Mouse (Mus musculus): Measurements from ENCODE around the gene Mertk. TPM values are rescaled to one million over a fixed set of nuclear protein-coding genes. Genes with fewer than 3 reads are reported as not detected.
A peak's percentile ranks its signal among the peaks of the same experiment; 100 is the strongest.

Mertk gene
- total RNA-seq, 2 experiments from 2014 or later, result not detected

GRCm38 (mm10) chr2:128758724-128759340 lies 60.1 kb downstream of the Mertk start:
- ATAC-seq (replicated peaks; ENCODE audit: poor library complexity, severe bottlenecking), result no peak

DNA sequence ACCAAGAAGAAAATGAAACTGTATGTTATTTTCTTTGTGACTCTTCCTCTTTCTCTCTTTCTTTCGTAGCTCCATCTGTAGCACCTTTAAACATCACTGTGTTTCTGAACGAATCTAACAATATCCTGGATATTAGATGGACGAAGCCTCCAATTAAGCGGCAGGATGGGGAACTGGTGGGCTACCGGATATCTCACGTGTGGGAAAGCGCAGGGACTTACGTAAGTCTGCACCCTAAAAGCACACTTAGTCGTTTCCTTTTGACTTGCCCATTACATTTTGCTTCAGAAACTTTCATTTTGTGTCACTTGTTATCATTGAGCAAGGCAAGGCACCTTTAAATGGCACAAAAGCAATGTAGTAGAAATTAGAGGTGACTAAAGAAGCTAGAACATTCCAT lies 63.3 kb downstream of the Mertk start:
- no peak for ATAC-seq (replicated peaks; ENCODE audit: poor library complexity, severe bottlenecking)

- no peak for ATAC-seq (replicated peaks; ENCODE audit: poor library complexity, severe bottlenecking)
These were observed 67.0 kb downstream of the Mertk start for GRCm38 (mm10) chr2:128765787-128766186.

DNA sequence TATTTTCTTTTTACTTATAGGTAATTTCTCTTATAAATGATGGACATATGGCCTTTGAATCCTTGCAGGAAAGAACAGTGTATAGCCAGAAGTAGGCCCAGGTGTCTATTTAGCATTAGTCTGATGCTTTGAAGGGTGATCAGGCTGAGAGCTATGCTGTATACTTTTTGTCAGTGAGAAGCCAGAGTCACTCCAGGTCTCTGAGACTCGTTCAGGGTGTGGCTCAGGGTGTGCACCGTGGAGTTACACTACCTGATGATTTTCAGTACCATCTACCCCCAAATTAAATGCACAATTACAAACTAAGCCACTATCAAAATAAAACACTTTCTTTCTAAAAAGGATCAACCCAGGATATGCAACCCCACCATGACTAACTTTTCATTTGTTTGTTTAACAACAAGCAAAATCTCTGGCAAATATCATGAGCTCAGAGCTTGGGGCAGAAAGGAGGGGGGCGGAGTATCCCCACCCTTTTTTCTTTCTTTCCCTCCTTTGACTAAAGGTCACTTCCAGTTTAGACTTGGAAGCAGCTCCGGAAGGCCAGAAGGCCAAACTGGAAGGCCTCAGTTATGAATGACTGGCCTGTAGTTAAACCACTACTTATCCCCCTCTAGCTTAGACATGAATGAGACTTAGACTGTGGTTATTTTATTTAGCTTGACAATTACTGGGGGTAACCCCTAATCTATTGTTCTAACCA lies 69.9 kb downstream of the Mertk start:
- no peak for ATAC-seq (replicated peaks; ENCODE audit: poor library complexity, severe bottlenecking)

GRCm38 (mm10) chr2:128770557-128770956 lies 71.8 kb downstream of the Mertk start:
- ATAC-seq (replicated peaks; ENCODE audit: poor library complexity, severe bottlenecking), result no peak

- peak; percentile 76 for ATAC-seq (replicated peaks; ENCODE audit: poor library complexity, severe bottlenecking)
These were observed 72.3 kb downstream of the Mertk start for GRCm38 (mm10) chr2:128771048-128771447.

DNA sequence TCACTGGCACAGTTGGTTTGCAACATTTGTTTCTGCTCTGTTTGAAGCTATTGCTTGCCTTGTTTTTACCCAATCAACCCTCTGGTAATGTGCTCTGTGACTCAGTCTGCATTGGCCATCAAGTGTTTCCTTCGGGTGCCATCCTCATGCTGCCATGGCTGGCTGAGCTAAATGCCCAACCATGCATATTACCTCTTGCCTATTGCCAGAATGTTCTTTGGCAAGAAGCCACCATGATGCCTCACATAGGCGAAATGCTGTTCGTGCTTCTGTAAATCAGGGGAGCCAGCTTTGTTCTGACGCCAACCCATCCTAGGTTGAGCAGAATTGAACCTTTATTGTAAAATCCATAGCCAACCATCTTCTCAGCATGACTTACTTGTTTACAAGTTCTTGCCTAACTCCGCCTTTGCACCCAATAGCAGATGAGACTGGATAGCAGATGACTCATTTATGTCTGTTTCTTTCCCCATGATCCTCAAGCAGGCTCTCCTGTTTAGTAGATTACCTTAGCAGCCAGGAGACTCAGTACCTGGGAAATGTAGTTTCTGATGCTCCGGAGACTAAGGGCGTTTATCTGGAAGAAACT lies 73.1 kb downstream of the Mertk start:
- ATAC-seq (replicated peaks; ENCODE audit: poor library complexity, severe bottlenecking), result no peak

DNA sequence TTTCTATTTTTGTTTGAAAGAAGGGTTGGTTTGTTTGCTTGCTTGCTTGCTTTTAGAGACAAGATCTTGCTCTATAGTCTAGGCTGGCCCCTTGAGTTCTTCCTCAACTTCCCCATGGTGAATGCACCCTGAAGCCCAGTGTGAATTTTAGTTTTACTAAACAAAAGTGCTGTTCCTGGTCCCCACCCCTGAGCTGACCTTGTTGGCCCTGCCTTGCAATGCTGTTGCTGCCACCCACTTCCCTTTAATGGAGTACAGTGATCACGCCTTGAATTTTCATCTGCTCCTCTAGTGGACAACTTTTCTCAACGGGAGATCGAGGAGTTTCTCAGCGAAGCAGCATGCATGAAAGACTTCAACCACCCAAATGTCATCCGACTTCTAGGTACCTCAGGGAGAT lies 83.5 kb downstream of the Mertk start:
- peak; percentile 50 for ATAC-seq (replicated peaks; ENCODE audit: poor library complexity, severe bottlenecking)

DNA sequence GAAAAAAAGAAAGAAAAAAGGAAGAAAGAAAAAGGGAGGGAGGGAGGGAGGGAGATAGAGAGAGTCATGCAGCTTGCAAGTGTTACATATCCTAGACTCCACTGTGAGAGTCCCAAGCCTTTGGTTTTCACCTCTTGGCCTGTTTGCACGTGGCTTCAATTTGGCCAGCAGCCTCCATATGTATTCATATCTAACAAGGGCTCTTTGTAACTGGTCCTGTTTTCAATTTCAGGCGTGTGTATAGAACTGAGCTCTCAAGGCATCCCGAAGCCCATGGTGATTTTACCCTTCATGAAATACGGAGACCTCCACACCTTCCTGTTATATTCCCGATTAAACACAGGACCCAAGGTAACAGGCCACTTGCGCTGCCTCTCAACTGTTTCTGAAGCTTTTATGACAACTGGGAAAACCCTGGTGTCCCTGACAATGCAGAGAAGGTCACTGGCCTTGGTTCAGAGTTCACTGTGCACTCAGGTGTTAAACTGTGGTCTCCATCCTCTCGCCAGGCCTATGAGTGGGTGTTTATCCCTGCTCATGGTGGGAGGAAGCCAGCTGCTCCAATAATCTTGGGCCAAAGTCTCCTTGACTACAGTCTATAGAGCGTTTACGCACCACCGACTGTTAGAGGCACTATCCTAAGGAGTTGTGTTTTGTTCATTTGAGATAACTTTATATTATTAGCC lies 85.0 kb downstream of the Mertk start:
- ATAC-seq (replicated peaks; ENCODE audit: poor library complexity, severe bottlenecking), result no peak

- peak; percentile 22 for ATAC-seq (replicated peaks; ENCODE audit: poor library complexity, severe bottlenecking)
These were observed 86.1 kb downstream of the Mertk start for GRCm38 (mm10) chr2:128784814-128785213.

GRCm38 (mm10) chr2:128786341-128786740 lies 87.6 kb downstream of the Mertk start:
- ATAC-seq (replicated peaks; ENCODE audit: poor library complexity, severe bottlenecking), result no peak

GRCm38 (mm10) chr2:128786795-128787194 lies 88.0 kb downstream of the Mertk start:
- 0 out of 2 replicates have a peak, but pooled peaks have one; percentile 9 for ATAC-seq (replicated peaks; ENCODE audit: poor library complexity, severe bottlenecking)

DNA sequence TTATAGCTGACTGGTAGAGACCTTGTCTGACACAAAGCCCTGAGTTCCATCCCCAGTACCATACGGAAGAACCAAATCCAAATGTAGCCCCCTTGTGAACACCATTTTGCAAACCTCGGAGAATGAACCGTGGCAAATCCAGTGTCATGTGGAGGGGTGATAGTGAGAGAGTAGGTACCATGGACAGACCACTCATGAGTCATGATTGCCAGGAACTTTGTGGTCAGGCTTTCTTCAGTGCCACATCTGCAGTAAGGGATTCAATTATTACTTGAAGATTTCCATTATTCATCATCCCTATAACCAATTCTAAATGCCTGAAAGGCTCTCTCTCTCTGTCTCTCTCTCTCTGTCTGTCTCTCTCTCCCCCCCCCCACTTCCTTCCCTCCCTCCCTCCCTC lies 89.0 kb downstream of the Mertk start:
- peak; percentile 37; the same call in 1 of the 2 replicates for ATAC-seq (replicated peaks; ENCODE audit: poor library complexity, severe bottlenecking)

DNA sequence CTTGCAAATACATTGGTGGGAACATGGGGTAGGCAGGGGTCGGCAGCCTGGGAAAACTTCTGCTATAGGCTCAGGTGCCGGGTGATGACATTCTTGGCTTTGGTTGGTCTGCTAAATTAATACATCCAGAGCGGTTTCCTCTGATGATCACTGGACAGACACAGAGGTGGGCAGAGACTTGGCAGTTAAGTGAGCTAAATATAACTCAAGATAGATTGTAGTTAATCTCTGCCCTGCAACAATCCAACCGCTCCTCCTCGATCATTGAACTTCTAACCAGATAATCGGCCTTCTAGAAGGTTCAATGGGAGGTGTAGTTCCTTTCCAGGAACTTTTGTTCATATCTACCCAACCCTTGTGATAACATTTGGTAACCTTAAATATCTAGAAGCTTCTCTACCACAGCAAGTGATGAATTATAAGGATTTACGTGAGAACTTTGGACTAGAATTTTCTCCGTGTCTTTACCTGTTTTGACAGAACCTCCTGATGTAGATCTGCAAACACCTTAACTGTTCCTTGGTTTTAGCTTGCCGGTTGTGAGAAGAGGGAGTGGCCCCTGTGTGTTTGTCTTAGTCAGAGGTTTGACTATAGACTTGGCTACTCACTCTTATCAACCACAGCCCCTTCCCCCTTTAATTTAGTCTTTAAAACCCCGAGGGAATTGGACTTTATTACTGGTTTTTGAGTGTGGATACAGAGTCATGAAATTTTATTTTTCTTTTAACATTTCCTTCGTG lies 92.3 kb downstream of the Mertk start:
- no peak for ATAC-seq (replicated peaks; ENCODE audit: poor library complexity, severe bottlenecking)

GRCm38 (mm10) chr2:128793958-128794357 lies 95.2 kb downstream of the Mertk start:
- ATAC-seq (replicated peaks; ENCODE audit: poor library complexity, severe bottlenecking), result no peak

DNA sequence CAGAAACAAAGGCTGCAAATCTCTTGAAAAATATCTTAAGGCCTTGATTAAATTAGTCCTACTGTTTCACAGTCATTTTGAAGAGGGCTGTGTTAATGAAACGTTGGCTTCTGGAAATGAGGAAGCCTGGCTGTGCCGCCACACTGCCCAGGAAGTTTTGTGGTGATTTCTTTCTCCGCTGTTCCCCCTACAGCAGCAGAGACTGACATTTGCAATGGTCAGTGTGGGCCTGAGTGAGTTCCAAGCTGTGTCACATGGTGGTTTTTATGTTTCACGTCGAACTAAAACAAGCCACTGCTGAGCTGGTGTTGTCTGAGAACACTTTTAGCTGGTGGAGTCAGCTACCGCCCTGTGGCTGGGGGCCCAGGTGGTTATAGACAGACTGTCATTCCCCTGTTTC lies 97.7 kb downstream of the Mertk start:
- peak; percentile 84 for ATAC-seq (replicated peaks; ENCODE audit: poor library complexity, severe bottlenecking)

GRCm38 (mm10) chr2:128803441-128803840 lies 104.7 kb downstream of the Mertk start:
- ATAC-seq (replicated peaks; ENCODE audit: poor library complexity, severe bottlenecking), result no peak

DNA sequence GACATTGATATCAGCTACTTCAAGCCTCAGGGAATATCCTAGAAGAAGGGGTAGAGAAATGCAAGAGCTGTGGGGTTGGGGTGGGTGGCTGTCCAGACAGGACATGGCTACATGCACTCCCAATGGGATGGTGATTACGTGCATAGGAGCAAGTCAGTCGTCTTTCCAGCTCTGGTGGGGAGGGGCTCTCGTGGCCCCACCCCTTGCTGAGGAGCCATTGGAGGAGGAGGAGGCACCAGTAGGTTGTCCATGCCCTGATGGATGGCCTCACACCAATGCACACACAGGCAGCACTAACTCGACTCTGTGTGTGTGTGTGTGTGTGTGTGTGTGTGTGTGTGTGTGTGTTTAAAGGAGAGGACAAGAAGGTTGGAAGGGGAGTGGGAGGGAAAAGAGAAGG lies 106.6 kb downstream of the Mertk start:
- ATAC-seq (replicated peaks; ENCODE audit: poor library complexity, severe bottlenecking), result no peak

DNA sequence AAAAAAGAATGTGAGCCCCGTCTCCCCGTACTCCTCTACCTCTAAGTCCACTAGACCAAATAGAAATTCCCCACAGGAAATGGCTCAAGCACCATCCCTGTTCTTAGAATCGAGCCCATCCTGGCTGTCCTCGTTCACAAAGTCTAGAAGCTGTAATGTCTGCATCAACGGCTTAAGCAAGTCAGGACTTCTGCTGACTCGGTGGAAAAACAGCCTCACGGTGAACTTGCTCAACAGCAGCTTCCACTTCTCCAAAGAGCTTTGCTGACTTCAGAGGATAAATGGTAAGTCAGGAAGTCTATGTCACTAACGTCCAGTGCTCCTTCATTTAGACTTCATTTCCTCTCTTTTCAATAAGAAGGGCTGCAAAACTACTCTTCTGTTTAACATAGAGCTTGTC lies 107.8 kb downstream of the Mertk start:
- peak; percentile 96 for ATAC-seq (replicated peaks; ENCODE audit: poor library complexity, severe bottlenecking)

DNA sequence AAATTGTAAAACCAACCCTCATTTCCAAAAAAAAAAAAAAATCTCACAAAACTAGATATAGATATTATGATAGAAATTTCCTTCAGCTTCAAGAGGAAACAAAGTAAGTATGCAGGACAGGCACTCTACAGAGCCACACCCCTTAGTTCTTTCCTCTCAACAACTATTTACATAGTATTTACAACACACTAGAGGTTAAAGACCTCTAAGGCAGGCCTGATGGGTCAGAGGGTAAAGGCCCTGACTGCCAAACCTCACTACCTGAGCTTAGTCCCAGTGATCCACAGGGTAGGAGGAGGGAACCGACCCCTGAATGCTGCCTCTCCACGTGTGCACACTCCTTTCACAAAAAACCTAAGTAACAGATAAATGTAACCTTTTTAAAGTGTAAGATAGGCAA lies 114.0 kb downstream of the Mertk start:
- ATAC-seq (replicated peaks; ENCODE audit: poor library complexity, severe bottlenecking), result no peak

Data from granulocyte monocyte progenitor cell, adult 5-6 weeks (primary cell).